In genomic region chr4:155292863-155293262, GRCm38 (mm10) we compare ENCODE assay signal across 20 mouse cellular contexts. TPM values are rescaled to one million over a fixed set of nuclear protein-coding genes. Genes with fewer than 3 reads are reported as not detected.
DNase-seq lines count a peak whose midpoint lies in the region; ATAC-seq lines count a peak whose summit lies in the region.
"Had no signal": no experiment of that assay in that cellular context is flagged by ENCODE, and none has a peak within 500 bp of the region (broad histone marks: within the 10 kb centered on the region; RNA-seq: fewer than 3 reads in every experiment).

No protein-coding gene starts in this region.

- WGBS in lung, embryonic 16.5 days: 81% methylated on average over 10 of the region's 10 CpGs
- 83% methylated on average over 10 of the region's 10 CpGs for WGBS in stomach, embryonic 14.5 days

- no peak overlapping the region for H3K9ac ChIP-seq in lung, embryonic 16.5 days (ENCODE audit: low read length)
- H3K9ac ChIP-seq in stomach, embryonic 14.5 days (replicated peaks; ENCODE audit: low read depth, low read length): no peak overlapping the region
- H3K9ac ChIP-seq: embryonic facial prominence, embryonic 13.5 days; forebrain, embryonic 12.5 days; hindbrain, embryonic 13.5 days had no signal

- no peaks in the 10 kb centered on the region for H3K36me3 ChIP-seq in lung, embryonic 16.5 days (ENCODE audit: control insufficient read depth, insufficient read depth, low read length)
- no peaks in the 10 kb centered on the region for H3K36me3 ChIP-seq in stomach, embryonic 14.5 days (ENCODE audit: control insufficient read depth, insufficient read depth, low read length)
- H3K36me3 ChIP-seq: embryonic facial prominence, embryonic 13.5 days; forebrain, embryonic 12.5 days; heart, embryonic 10.5 days had no signal

- 0 out of 2 replicates have a peak, but pooled peaks have one; percentile 34 for ATAC-seq in lung, embryonic 16.5 days (ENCODE audit: low read depth)
- ATAC-seq in stomach, embryonic 14.5 days (ENCODE audit: insufficient number of reproducible peaks, insufficient read depth, low FRiP score, low read depth): peak; percentile 58; the same call in 1 of the 2 replicates
- ATAC-seq: activated CD4-positive, CD25-positive, alpha-beta regulatory T cell, adult 4 months; hindbrain, postnatal 0 days had no signal

- no peak overlapping the region for H3K4me3 ChIP-seq in lung, embryonic 16.5 days (ENCODE audit: low read length)
- H3K4me3 ChIP-seq in stomach, embryonic 14.5 days (ENCODE audit: low read depth, low read length): no peak overlapping the region
- H3K4me3 ChIP-seq: embryonic facial prominence, embryonic 13.5 days; forebrain, embryonic 12.5 days; heart, embryonic 10.5 days; hindbrain, embryonic 13.5 days had no signal

- H3K27me3 ChIP-seq in lung, embryonic 16.5 days (ENCODE audit: control insufficient read depth, insufficient read depth, low read depth, low read length): no peaks in the 10 kb centered on the region
- no peaks in the 10 kb centered on the region for H3K27me3 ChIP-seq in stomach, embryonic 14.5 days (ENCODE audit: control insufficient read depth, insufficient read depth, low read length)
- H3K27me3 ChIP-seq: embryonic facial prominence, embryonic 13.5 days; forebrain, embryonic 12.5 days; hindbrain, embryonic 13.5 days had no signal

- DNase-seq in cerebellum, adult 11 months: peak; percentile 20
- DNase-seq in cerebellum, postnatal 10 days: no peak
- DNase-seq in lung, postnatal 14 days: no peak
- peak; percentile 47 for DNase-seq in ES-CJ7 (ENCODE audit: low read depth, low spot score)
- no peak for DNase-seq in adrenal gland, postnatal 36 days
- no peak for DNase-seq in right cerebral cortex, postnatal 25 days
- DNase-seq: adrenal gland, postnatal 14 days; cerebellum, adult 8-10 months; cerebellum, postnatal 36 days; heart, adult 18-20 months; heart, postnatal 10 days; heart, postnatal 4 days had no signal

- H3K27ac ChIP-seq in lung, embryonic 16.5 days (ENCODE audit: low read length): no peak overlapping the region
- no peak overlapping the region for H3K27ac ChIP-seq in stomach, embryonic 14.5 days (ENCODE audit: low read length)
- H3K27ac ChIP-seq: embryonic facial prominence, embryonic 13.5 days; forebrain, embryonic 12.5 days; heart, embryonic 10.5 days; hindbrain, embryonic 13.5 days; hindbrain, postnatal 0 days had no signal

- H3K4me1 ChIP-seq in lung, embryonic 16.5 days (replicated peaks; ENCODE audit: control insufficient read depth, insufficient read depth, low read length): no peaks in the 10 kb centered on the region
- no peaks in the 10 kb centered on the region for H3K4me1 ChIP-seq in stomach, embryonic 14.5 days (ENCODE audit: control insufficient read depth, insufficient read depth, low read length)
- H3K4me1 ChIP-seq: forebrain, embryonic 12.5 days; hindbrain, embryonic 13.5 days had no signal

- H3K4me2 ChIP-seq in lung, embryonic 16.5 days (ENCODE audit: low read depth, low read length): no peak overlapping the region
- H3K4me2 ChIP-seq in stomach, embryonic 14.5 days (replicated peaks; ENCODE audit: low read depth, low read length): no peak overlapping the region
- H3K4me2 ChIP-seq: embryonic facial prominence, embryonic 13.5 days; forebrain, embryonic 12.5 days; hindbrain, embryonic 13.5 days had no signal

- no peaks in the 10 kb centered on the region for H3K9me3 ChIP-seq in lung, embryonic 16.5 days (ENCODE audit: control insufficient read depth, low read length)
- no peaks in the 10 kb centered on the region for H3K9me3 ChIP-seq in stomach, embryonic 14.5 days (ENCODE audit: control insufficient read depth, low read depth, low read length)
- H3K9me3 ChIP-seq: embryonic facial prominence, embryonic 13.5 days; forebrain, embryonic 12.5 days; heart, embryonic 10.5 days; hindbrain, embryonic 13.5 days had no signal

RNA-seq across cellular contexts. Expression of gene Faap20, which starts 43.3 kb away (rescaled TPM):
- 78.6 and 79.6 TPM in 2 replicates for polyA plus RNA-seq in lung, embryonic 16.5 days (2015; fragmentation: Nextera tagmentation; extraction: Ambion mirVana)
- polyA plus RNA-seq in stomach, embryonic 14.5 days (2014; fragmentation: Nextera tagmentation; extraction: Ambion mirVana): 63.2 and 65.0 TPM in 2 replicates
- total RNA-seq in adrenal gland, postnatal 36 days (2021): 10 to 100 TPM; 49.6 to 51.8 TPM

Comparison
In these comparisons a context has a peak if more than half of its experiments do, and no peak if none do; other contexts are left out.
1. DNase-seq: peak in cerebellum, adult 11 months (single experiment) and ES-CJ7 (single experiment); none in cerebellum, postnatal 10 days (0 of 2), lung, postnatal 14 days (single experiment), adrenal gland, postnatal 36 days (0 of 2) and right cerebral cortex, postnatal 25 days (single experiment).